Mouse (Mus musculus): Measurements from ENCODE around the gene Sorcs1. TPM values are rescaled to one million over a fixed set of nuclear protein-coding genes. Genes with fewer than 3 reads are reported as not detected.

Gene Sorcs1
- polyA plus RNA-seq, 1 experiment from 2014 or later: 1.4 TPM

DNA sequence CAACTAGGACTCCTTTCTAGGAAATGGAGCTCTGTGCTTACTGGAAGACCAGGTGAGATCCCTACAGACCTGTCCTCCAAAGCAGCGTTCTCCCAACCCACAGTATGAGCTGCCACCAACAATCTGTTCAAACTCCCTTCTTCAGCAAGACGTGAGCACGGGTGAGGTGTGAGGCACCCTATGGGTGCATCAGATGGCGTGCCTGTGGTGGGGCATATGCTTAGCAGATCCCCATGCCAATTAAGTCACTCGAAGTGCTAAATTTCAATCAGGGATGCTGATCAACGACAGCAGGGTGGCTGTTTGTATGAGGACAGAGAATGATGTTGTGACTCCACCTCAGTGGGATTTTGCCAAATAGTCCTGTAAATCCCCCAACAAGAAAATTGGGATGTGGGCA, 201.7 kb downstream of the Sorcs1 start:
- H3K4me2 ChIP-seq: no peak overlapping the region
- H3K27me3 ChIP-seq (ENCODE audit: insufficient read depth, low read length): no peaks in the 10 kb centered on the region
- no peak overlapping the region for H3K4me3 ChIP-seq (ENCODE audit: low read depth, low read length)
- ATAC-seq (ENCODE audit: insufficient read depth): no peak
- H3K9me3 ChIP-seq (ENCODE audit: low read depth, low read length): no peaks in the 10 kb centered on the region
- no peaks in the 10 kb centered on the region for H3K36me3 ChIP-seq (ENCODE audit: insufficient read depth)
- DNase-seq: no peak
- H3K9ac ChIP-seq: no peak overlapping the region
- no peak for TF ChIP-seq CTCF (IDR thresholded peaks at IDR 0.05; ENCODE audit: low read depth)
- no peaks in the 10 kb centered on the region for H3K4me1 ChIP-seq (ENCODE audit: insufficient read depth)
- WGBS: 49% methylated on average over 6 of the region's 6 CpGs
- no peak overlapping the region for H3K27ac ChIP-seq (ENCODE audit: low read depth)

DNA sequence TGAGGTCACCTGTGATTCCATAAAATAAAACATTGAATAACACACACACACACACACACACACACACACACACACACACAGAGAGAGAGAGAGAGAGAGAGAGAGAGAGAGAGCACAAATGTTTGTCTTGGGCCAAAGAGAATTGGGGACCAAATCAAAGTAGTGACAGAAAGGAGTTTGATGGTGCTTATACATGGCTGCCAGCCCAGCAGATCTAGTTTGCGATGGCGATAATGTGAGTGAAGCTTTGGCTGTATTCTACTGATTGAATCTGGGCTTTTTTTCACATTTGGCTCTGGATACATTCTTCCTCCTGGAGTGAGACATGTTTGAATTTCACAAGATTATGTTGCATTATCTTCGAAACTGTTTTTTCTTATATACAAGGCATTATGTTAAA, 209.9 kb downstream of the Sorcs1 start:
- Histone ChIP-seq H3K27ac (ENCODE audit: low read depth) (no peak overlapping the region), H3K36me3 (ENCODE audit: insufficient read depth) (no peaks in the 10 kb centered on the region), H3K4me2 (no peak overlapping the region), H3K27me3 (ENCODE audit: insufficient read depth, low read length) (no peaks in the 10 kb centered on the region), H3K4me1 (ENCODE audit: insufficient read depth) (no peaks in the 10 kb centered on the region), H3K9me3 (ENCODE audit: low read depth, low read length) (no peaks in the 10 kb centered on the region), H3K9ac (no peak overlapping the region), H3K4me3 (ENCODE audit: low read depth, low read length) (no peak overlapping the region)
- DNase-seq (no peak), ATAC-seq (ENCODE audit: insufficient read depth) (no peak)
- WGBS: 84% methylated on average over 3 of the region's 3 CpGs
- no peak for TF ChIP-seq CTCF (IDR thresholded peaks at IDR 0.05; ENCODE audit: low read depth)

DNA sequence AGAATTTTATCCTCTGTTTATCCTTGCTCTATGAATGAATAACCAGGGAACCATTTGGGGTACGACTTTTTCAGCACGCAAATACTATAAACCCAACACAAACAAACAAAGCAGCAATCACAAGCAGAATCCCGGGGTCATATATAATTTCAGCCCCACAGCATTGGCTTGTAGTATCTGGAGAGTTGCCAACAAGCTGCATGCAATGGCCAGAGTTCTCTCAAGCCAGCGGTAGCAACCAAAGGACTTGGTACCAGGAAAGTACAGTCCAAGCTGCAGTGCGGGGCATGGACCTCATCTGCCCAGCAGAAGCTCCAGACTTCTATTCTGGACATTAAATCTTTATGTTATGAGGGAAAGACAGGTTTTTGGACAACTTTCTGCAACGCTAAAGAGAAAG, 213.6 kb downstream of the Sorcs1 start:
- WGBS: 58% methylated on average over 6 of the region's 6 CpGs
- Histone ChIP-seq H3K27me3 (ENCODE audit: insufficient read depth, low read length) (no peaks in the 10 kb centered on the region), H3K4me1 (ENCODE audit: insufficient read depth) (no peaks in the 10 kb centered on the region), H3K4me2 (no peak overlapping the region), H3K4me3 (ENCODE audit: low read depth, low read length) (no peak overlapping the region), H3K36me3 (ENCODE audit: insufficient read depth) (no peaks in the 10 kb centered on the region), H3K9ac (no peak overlapping the region), H3K27ac (ENCODE audit: low read depth) (no peak overlapping the region), H3K9me3 (ENCODE audit: low read depth, low read length) (no peaks in the 10 kb centered on the region)
- no peak for TF ChIP-seq CTCF (IDR thresholded peaks at IDR 0.05; ENCODE audit: low read depth)
- DNase-seq: peak; percentile 62
- ATAC-seq (ENCODE audit: insufficient read depth): no peak

DNA sequence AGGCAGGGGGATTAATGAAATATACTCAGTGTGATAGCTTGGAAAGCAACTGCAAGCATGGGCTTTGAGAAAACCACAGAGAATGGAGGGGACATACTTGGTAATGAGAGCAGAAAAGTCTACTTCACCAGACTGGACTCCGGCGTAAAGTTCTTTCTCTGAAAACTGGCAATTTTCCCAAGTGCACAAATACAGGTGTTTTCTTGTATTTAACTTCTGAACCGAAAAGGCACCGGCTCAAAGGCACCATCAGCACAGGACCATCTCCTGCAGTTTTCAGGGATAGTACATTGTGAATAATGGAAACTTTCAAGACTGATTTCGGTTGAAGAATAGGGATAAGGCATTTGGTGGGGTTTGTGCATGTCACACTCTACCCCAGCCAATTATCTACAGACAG, 219.9 kb downstream of the Sorcs1 start:
- 94% methylated on average over 5 of the region's 5 CpGs for WGBS

GRCm38 (mm10) chr19:50457275-50457892, 221.1 kb downstream of the Sorcs1 start:
- no peak overlapping the region for H3K4me2 ChIP-seq
- H3K27me3 ChIP-seq (ENCODE audit: insufficient read depth, low read length): no peaks in the 10 kb centered on the region
- no peaks in the 10 kb centered on the region for H3K4me1 ChIP-seq (ENCODE audit: insufficient read depth)
- no peaks in the 10 kb centered on the region for H3K36me3 ChIP-seq (ENCODE audit: insufficient read depth)
- DNase-seq (no peak), ATAC-seq (ENCODE audit: insufficient read depth) (no peak)
- no peak overlapping the region for H3K27ac ChIP-seq (ENCODE audit: low read depth)
- TF ChIP-seq CTCF (IDR thresholded peaks at IDR 0.05; ENCODE audit: low read depth): no peak
- H3K9me3 ChIP-seq (ENCODE audit: low read depth, low read length): no peaks in the 10 kb centered on the region
- H3K4me3 ChIP-seq (ENCODE audit: low read depth, low read length): no peak overlapping the region
- H3K9ac ChIP-seq: no peak overlapping the region
- 26% methylated on average over 5 of the region's 5 CpGs for WGBS

More for the DNA sequence above, 219.9 kb downstream of the Sorcs1 start:
- ATAC-seq (ENCODE audit: insufficient read depth) (no peak), DNase-seq (no peak)
- TF ChIP-seq CTCF (IDR thresholded peaks at IDR 0.05; ENCODE audit: low read depth): no peak
- no peak overlapping the region for H3K27ac ChIP-seq (ENCODE audit: low read depth)
- no peaks in the 10 kb centered on the region for H3K27me3 ChIP-seq (ENCODE audit: insufficient read depth, low read length)
- no peak overlapping the region for H3K4me3 ChIP-seq (ENCODE audit: low read depth, low read length)
- no peaks in the 10 kb centered on the region for H3K4me1 ChIP-seq (ENCODE audit: insufficient read depth)
- no peaks in the 10 kb centered on the region for H3K36me3 ChIP-seq (ENCODE audit: insufficient read depth)
- H3K4me2 ChIP-seq: no peak overlapping the region
- H3K9ac ChIP-seq: no peak overlapping the region
- no peaks in the 10 kb centered on the region for H3K9me3 ChIP-seq (ENCODE audit: low read depth, low read length)

- no peaks in the 10 kb centered on the region for H3K27me3 ChIP-seq (ENCODE audit: insufficient read depth, low read length)
- H3K9me3 ChIP-seq (ENCODE audit: low read depth, low read length): no peaks in the 10 kb centered on the region
- ATAC-seq (ENCODE audit: insufficient read depth) (no peak), DNase-seq (no peak)
- no peak overlapping the region; the same call in 1 of the 2 replicates for H3K4me2 ChIP-seq
- TF ChIP-seq CTCF (IDR thresholded peaks at IDR 0.05; ENCODE audit: low read depth): no peak
- H3K27ac ChIP-seq (ENCODE audit: low read depth): no peak overlapping the region
- no peak overlapping the region for H3K9ac ChIP-seq
- H3K36me3 ChIP-seq (ENCODE audit: insufficient read depth): no peaks in the 10 kb centered on the region
- no peaks in the 10 kb centered on the region for H3K4me1 ChIP-seq (ENCODE audit: insufficient read depth)
- WGBS: 29% methylated on average over 4 of the region's 4 CpGs
- H3K4me3 ChIP-seq (ENCODE audit: low read depth, low read length): no peak overlapping the region
These were observed 237.3 kb downstream of the Sorcs1 start for GRCm38 (mm10) chr19:50441099-50441498.

- no peak for ATAC-seq (ENCODE audit: insufficient read depth)
- peak; percentile 9 for DNase-seq
- no peaks in the 10 kb centered on the region for H3K27me3 ChIP-seq (ENCODE audit: insufficient read depth, low read length)
- no peak overlapping the region for H3K9ac ChIP-seq
- 5% methylated on average over 11 of the region's 11 CpGs for WGBS
- no peak for TF ChIP-seq CTCF (IDR thresholded peaks at IDR 0.05; ENCODE audit: low read depth)
- no peaks in the 10 kb centered on the region for H3K36me3 ChIP-seq (ENCODE audit: insufficient read depth)
- no peak overlapping the region for H3K27ac ChIP-seq (ENCODE audit: low read depth)
- H3K4me3 ChIP-seq (ENCODE audit: low read depth, low read length): no peak overlapping the region; the same call in 1 of the 2 replicates
- H3K4me2 ChIP-seq: peak overlapping the region; percentile 31
- no peaks in the 10 kb centered on the region for H3K4me1 ChIP-seq (ENCODE audit: insufficient read depth)
- no peaks in the 10 kb centered on the region for H3K9me3 ChIP-seq (ENCODE audit: low read depth, low read length)
These were observed 238.1 kb downstream of the Sorcs1 start for GRCm38 (mm10) chr19:50440246-50440910.

Data from lung, embryonic 14.5 days (tissue).